Mouse (Mus musculus) forebrain, embryonic 12.5 days (tissue): ENCODE measurements around the gene Gripap1. TPM values are rescaled to one million over a fixed set of nuclear protein-coding genes. Genes with fewer than 3 reads are reported as not detected.
"Not testable (repeated sequence)": the region's sequence is repeated elsewhere in the genome, so short reads cannot be mapped to it uniquely, and the experiment has no call there.

Experiments
- ATAC-seq: fragments of 200-750 bp; cut with Nextera tagmentation; 2 replicates; pipeline ENCODE4 v1.8.0; 2017; ENCODE audit warnings: moderate TSS enrichment; ENCODE audit not compliant: low FRiP score
- H3K27ac ChIP-seq: fragments of 300-500 bp; sonication (generic); 2 replicates; pipeline ENCODE4 v1.5.1; 2016; ENCODE audit warnings: mild to moderate bottlenecking
- H3K27me3 ChIP-seq: fragments of 300-500 bp; sonication (generic); 2 replicates; pipeline ENCODE4 v1.6.1; 2016; ENCODE audit warnings: mild to moderate bottlenecking
- H3K36me3 ChIP-seq: fragments of 300-500 bp; sonication (generic); replicated peaks from 2 replicates; pipeline ENCODE4 v1.6.1; 2016; ENCODE audit warnings: mild to moderate bottlenecking
- H3K4me1 ChIP-seq: fragments of 300-500 bp; sonication (generic); 2 replicates; pipeline ENCODE4 v1.6.1; 2016
- H3K4me2 ChIP-seq: fragments of 300-500 bp; sonication (generic); 2 replicates; pipeline ENCODE4 v1.6.1; 2016; ENCODE audit warnings: mild to moderate bottlenecking, moderate library complexity
- H3K4me3 ChIP-seq: fragments of 300-500 bp; sonication (generic); replicated peaks from 2 replicates; pipeline ENCODE4 v1.5.1; 2016; ENCODE audit warnings: mild to moderate bottlenecking
- H3K9ac ChIP-seq: fragments of 300-500 bp; sonication (generic); 2 replicates; pipeline ENCODE4 v1.6.1; 2016; ENCODE audit warnings: mild to moderate bottlenecking
- H3K9me3 ChIP-seq: fragments of 300-500 bp; sonication (generic); 2 replicates; pipeline ENCODE4 v1.6.1; 2016
- WGBS: fragments of 180-500 bp; shearing (Covaris S2); methylation state at CpG from one replicate; pipeline ENCODE4 v1.1.7; 2016; 5-methylcytosine and 5-hydroxymethylcytosine counted together
- polyA plus RNA-seq: library from polyadenylated mRNA; unstranded; fragments of >200 nt; fragmentation: Nextera tagmentation; extraction: Ambion mirVana; gene quantifications from 2 replicates; pipeline ENCODE4 v1.2.1, GENCODE M21; 2016

Gripap1 gene
- polyA plus RNA-seq, 1 experiment from 2014 or later, result 75.7 TPM

DNA sequence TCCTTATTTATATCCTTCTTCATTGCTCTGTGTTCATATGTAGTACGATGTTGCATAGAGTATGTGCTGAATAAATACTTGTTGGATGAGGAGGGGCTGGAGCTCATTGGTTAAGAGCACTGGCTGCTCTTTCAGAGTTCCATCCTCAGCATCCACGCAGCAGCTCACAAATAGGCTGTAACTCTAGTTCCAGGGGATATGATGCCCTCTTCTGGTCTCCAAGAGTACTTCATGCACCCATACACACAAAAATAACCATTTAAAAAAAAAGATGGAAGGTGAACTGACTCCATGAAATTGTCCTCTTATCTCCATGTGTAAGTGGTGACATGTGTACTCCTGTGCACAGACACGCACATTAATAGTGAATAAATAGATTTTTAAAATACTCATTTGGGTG is 3.8 kb downstream of the Gripap1 start:
- no peaks in the 10 kb centered on the region for H3K27me3 ChIP-seq
- no peaks in the 10 kb centered on the region; the same call in 1 of the 2 replicates for H3K36me3 ChIP-seq
- no peak overlapping the region for H3K4me3 ChIP-seq
- H3K4me1 ChIP-seq, result no peaks in the 10 kb centered on the region
- H3K4me2 ChIP-seq, result no peak overlapping the region
- WGBS, result 51% methylated on average over 3 of the region's 3 CpGs
- ATAC-seq, result no peak
- H3K9ac ChIP-seq, result no peak overlapping the region
- H3K27ac ChIP-seq, result no peak overlapping the region
- no peaks in the 10 kb centered on the region for H3K9me3 ChIP-seq

DNA sequence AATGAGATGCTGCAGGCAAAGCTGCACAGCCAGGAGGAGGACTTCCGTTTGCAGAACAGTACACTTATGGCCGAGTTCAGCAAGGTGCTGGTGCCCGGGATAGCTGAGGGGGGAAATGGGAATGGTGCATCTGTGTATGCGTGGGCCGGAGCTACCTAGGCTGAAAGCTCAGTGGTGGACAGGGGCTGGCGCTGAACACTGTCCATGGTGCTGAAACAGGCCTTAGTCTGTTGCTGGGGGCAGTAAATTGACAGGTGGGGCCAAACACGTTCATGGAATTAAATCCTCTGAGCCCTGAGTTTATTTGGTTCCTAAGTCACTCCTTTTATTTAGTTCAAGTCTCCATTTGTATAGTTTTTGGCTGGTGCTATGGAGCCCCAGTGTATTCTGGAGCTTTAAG is 5.5 kb downstream of the Gripap1 start:
- no peaks in the 10 kb centered on the region for H3K9me3 ChIP-seq
- no peak overlapping the region for H3K4me3 ChIP-seq
- no peaks in the 10 kb centered on the region for H3K27me3 ChIP-seq
- H3K4me1 ChIP-seq, result no peaks in the 10 kb centered on the region
- WGBS, result 38% methylated on average over 7 of the region's 7 CpGs
- ATAC-seq, result no peak
- no peak overlapping the region for H3K9ac ChIP-seq
- H3K36me3 ChIP-seq, result peaks cover 1% of the 10 kb centered on the region
- H3K27ac ChIP-seq, result no peak overlapping the region
- no peak overlapping the region for H3K4me2 ChIP-seq

DNA sequence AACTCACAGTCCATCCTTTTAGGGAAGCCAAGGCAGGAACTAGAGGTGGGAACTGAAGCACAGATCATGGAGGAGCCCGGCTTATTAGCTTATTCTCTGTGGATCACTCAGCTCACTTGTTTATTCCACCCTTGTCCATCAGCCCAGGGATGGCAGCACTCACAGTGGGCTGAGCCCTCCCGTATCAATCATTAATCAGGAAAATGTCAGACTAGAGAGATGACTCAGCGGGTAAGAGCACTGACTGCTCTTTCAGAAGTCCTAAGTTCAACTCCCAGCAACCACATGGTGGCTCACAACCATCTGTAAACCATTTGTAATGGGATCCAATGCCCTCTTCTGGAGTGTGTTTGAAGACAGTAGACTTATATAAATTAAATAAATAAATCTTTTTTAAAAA is 7.8 kb downstream of the Gripap1 start:
- Histone ChIP-seq H3K27ac (no peak overlapping the region), H3K9ac (no peak overlapping the region), H3K4me2 (no peak overlapping the region), H3K4me3 (no peak overlapping the region), H3K27me3 (no peaks in the 10 kb centered on the region), H3K36me3 (peaks cover 14% of the 10 kb centered on the region), H3K9me3 (no peaks in the 10 kb centered on the region), H3K4me1 (no peaks in the 10 kb centered on the region)
- 85% methylated on average over 3 of the region's 3 CpGs for WGBS
- no peak for ATAC-seq

DNA sequence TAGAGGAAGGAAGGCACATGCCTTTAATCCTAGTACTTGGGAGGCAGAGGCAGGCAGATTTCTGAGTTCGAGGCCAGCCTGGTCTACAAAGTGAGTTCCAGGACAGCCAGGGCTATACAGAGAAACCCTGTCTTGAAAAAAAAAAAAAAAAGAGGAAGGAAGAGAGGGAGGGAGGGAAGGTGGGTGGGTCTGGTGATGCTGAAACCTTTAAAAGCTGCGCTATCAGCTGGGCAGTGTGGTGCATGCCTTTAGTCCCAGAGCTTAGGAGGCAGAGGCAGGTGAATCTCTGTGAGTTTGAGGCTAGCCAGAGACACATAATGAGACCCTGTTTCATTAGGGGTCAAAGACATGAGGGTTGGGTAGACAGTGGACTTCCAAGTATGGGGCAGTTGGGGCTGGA is 12.6 kb downstream of the Gripap1 start:
- not testable (repeated sequence) for H3K27me3 ChIP-seq, H3K27ac ChIP-seq, H3K4me3 ChIP-seq, H3K4me1 ChIP-seq, ATAC-seq, H3K9me3 ChIP-seq, H3K4me2 ChIP-seq, H3K9ac ChIP-seq
- H3K36me3 ChIP-seq, result peaks cover 40% of the 10 kb centered on the region
- 91% methylated on average over 2 of the region's 2 CpGs for WGBS

DNA sequence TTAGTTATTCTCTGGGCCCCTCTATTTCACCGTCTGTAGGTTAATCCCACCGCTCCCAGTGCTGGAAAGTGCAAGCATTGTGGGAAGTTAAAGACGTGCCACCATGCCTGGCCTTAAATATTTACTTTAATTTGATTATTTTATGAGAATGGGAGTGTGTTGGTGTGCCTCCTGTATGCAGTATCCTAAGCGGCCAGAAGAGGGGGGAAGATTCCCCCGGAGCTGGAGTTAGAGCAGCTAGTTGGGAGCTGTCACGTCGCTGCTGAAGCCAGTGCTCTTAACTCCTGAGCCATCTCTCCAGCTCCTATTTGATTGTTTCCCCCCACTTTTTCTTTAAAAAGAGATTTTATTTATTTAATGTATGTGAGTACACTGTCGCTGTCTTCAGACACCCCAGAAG is 25.5 kb downstream of the Gripap1 start:
- not testable (repeated sequence) for H3K4me3 ChIP-seq, ATAC-seq, H3K27me3 ChIP-seq, H3K4me2 ChIP-seq, H3K4me1 ChIP-seq, H3K27ac ChIP-seq, H3K9ac ChIP-seq, H3K9me3 ChIP-seq
- H3K36me3 ChIP-seq, result peaks cover 45% of the 10 kb centered on the region
- WGBS, result 54% methylated on average over 8 of the region's 8 CpGs

DNA sequence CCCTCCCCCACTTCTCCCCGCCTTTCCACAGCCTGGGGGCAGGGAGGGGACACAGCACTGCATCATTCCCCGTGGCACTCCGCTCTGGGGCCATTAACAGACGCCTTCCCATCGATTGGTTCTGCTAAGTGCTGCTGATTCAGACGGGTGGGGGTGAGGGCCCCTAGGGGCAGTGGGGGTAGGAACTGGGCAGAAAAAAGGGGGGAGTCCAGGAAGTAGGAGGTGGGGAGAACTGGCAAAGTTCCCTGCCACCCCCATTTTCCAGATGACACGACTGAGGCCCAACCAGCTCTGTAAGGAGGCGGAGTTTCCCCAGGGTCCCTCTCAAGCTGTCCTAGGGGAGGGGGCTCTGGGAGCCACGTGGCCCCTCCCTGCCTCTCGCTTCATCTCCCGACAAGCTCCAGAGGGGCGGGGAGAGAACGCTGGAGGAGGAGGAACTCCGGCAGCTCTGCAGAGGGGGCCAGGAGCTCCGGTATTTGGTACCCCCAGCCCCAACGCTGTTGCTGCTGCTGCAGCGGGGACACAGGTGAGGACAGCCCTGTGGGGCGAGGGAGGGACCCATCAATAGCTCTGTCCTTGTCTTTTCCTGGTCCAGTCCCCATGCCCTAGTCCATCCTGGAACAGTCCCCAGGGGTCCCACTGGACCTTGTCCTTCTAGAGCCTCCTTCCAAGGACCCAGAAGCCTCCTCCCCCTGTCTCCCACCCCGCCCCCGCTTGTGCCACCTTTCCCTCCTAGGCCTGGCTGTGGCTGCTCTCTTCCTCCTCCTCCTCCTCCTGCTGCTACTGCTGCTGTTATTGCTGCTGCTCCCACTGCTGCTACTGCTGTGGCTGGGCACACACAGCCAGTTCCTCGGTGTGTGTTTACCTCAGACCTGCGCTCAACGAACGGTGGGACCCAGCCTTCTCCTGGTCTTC is 32.6 kb downstream of the Gripap1 start, which contains the start of gene Kcnd1:
Gene Kcnd1 (plus strand): TSS at position 425 of the 915 bp plus-strand sequence.
- Histone ChIP-seq H3K4me2 (peak within 1 kb of the TSS; percentile 53), H3K27me3 (no peaks in the 10 kb centered on the region), H3K36me3 (peaks cover 18% of the 10 kb centered on the region), H3K4me1 (no peaks in the 10 kb centered on the region; the same call in 1 of the 2 replicates), H3K9me3 (no peaks in the 10 kb centered on the region), H3K27ac (no peak within 1 kb of the TSS), H3K9ac (peak within 1 kb of the TSS; percentile 36), H3K4me3 (peak within 1 kb of the TSS; percentile 30)
- 20% methylated on average over 24 of the region's 24 CpGs for WGBS
- peak; percentile 63; the same call in 1 of the 2 replicates for ATAC-seq

DNA sequence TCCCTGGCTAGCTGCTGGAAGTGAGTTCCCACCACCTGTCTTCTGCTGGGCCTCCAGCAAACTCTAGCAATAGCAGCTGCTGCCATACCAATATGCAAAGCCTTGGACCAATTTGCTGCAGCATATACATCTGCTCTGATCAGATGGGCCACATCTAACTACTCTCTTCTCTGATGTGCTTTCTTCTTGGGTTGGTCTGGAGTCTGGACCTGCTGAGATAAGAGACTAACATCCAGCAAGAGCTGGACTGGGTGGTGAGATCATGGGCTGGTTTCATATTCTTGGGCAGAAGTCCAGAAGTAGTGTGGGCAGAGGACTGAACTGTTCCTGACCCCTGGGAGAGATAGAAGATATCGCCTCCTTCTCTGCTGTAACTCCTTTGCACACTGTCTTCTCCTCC is 47.6 kb downstream of the Gripap1 start:
- Histone ChIP-seq H3K4me1 (no peaks in the 10 kb centered on the region), H3K4me2 (no peak overlapping the region), H3K9ac (no peak overlapping the region), H3K36me3 (no peaks in the 10 kb centered on the region), H3K4me3 (no peak overlapping the region), H3K9me3 (no peaks in the 10 kb centered on the region), H3K27me3 (no peaks in the 10 kb centered on the region), H3K27ac (no peak overlapping the region)
- WGBS, result 80% methylated on average over 1 of the region's 1 CpGs
- no peak for ATAC-seq

DNA sequence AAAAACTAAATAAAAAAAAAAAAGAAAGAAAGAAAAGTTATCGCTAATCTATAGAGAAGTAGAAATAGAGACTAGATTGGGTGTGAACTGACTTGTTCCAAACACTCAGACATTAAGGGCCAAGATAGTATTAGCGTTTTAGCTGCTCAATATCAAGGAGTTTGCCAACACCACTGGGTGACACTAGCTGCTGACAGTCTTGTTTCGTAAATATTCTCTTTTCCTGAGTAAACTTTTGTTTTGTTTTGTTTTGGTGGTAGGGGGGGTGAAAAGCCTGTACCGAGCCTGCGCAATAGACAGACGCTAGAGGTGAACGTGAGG is 51.2 kb downstream of the Gripap1 start:
- Histone ChIP-seq H3K36me3 (no peaks in the 10 kb centered on the region), H3K4me3 (peak overlapping the region; percentile 82), H3K27ac (no peak overlapping the region), H3K4me2 (peak overlapping the region; percentile 49), H3K9me3 (no peaks in the 10 kb centered on the region), H3K27me3 (no peaks in the 10 kb centered on the region), H3K4me1 (peaks cover 18% of the 10 kb centered on the region), H3K9ac (no peak overlapping the region)
- ATAC-seq, result no peak
- WGBS, result 12% methylated on average over 7 of the region's 7 CpGs

DNA sequence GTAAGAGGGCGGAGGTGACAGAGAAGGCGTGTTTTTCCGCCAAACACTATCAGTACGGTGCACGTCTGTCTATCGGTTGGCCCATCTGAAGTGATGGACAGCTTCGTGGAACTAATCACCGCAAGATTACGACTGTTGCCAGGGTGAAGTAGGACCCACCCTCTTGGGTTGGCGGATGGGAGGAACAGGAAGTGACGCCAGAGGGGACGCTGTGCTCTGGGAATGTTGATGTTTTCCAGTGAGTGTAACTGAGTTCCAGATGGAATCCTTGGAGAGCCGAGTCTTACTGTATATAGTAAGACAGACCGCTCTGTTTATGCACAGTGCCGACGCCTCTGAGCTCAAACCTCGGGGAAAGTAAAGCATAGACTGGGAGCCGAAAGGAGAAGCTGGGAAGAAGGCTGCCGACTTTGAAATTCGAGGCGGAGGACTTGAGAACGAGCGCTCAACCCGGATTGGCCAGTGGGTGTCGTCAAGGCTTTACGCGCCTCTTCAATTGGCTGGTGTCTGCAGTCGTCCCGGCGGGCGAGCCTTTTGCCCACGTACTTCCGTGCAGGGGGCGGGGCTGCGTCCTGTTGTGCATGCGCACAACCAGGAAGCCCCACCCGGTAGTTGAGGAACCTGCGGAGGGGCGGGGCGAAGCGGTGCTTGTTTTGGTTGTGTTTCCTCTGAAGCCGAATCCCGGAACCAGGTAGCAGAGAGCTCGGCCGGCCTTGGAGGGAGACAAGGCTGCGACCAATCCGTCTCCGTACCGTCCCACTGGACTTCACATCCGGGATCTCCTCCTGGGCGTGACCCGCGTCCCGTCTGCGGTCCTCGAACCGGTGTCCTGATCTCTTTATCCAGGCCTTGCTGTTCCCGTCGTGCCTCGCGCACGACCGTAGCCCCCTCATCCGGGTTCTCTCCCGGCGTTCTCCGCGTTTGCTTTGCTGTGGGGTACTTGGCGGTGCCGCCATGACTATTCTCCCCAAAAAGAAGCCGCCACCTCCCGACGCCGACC is 51.9 kb downstream of the Gripap1 start, which contains the start of gene Otud5:
Gene Otud5 (plus strand): TSS at position 202 of the 1,000 bp plus-strand sequence.
- peak within 1 kb of the TSS; percentile 82 for H3K4me3 ChIP-seq
- H3K36me3 ChIP-seq, result no peaks in the 10 kb centered on the region; the same call in 1 of the 2 replicates
- whole genome bisulfite sequencing, result 7% methylated on average over 73 of the region's 74 CpGs
- H3K27ac ChIP-seq, result peak within 1 kb of the TSS; percentile 87
- peak within 1 kb of the TSS; percentile 73 for H3K4me2 ChIP-seq
- H3K4me1 ChIP-seq, result peaks cover 18% of the 10 kb centered on the region
- H3K9me3 ChIP-seq, result no peaks in the 10 kb centered on the region
- H3K27me3 ChIP-seq, result no peaks in the 10 kb centered on the region
- peak; percentile 99 for ATAC-seq
- peak within 1 kb of the TSS; percentile 84 for H3K9ac ChIP-seq

DNA sequence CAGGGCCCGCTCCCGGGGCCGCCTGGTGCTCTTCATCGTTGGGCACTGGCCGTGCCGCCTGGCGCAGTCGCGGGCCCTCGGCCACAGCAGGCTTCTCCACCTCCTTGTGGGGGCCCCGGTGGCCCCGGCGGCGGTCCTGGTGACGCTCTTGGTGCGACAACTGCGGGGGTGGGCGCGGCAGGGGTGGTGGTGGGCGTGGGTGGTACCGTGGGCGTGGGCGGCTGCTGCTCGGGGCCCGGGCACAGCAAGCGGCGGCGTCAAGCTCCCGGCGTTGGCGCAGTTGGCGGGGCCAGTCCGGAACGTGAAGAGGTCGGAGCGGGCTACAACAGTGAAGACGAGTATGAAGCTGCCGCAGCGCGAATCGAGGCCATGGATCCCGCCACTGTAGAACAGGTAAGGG is 52.8 kb downstream of the Gripap1 start:
- Histone ChIP-seq H3K36me3 (no peaks in the 10 kb centered on the region; the same call in 1 of the 2 replicates), H3K27me3 (no peaks in the 10 kb centered on the region), H3K27ac (peak overlapping the region; percentile 87), H3K4me1 (peaks cover 18% of the 10 kb centered on the region), H3K9ac (peak overlapping the region; percentile 84), H3K4me3 (peak overlapping the region; percentile 82), H3K9me3 (no peaks in the 10 kb centered on the region), H3K4me2 (peak overlapping the region; percentile 73)
- ATAC-seq, result no peak
- WGBS, result 10% methylated on average over 41 of the region's 42 CpGs

DNA sequence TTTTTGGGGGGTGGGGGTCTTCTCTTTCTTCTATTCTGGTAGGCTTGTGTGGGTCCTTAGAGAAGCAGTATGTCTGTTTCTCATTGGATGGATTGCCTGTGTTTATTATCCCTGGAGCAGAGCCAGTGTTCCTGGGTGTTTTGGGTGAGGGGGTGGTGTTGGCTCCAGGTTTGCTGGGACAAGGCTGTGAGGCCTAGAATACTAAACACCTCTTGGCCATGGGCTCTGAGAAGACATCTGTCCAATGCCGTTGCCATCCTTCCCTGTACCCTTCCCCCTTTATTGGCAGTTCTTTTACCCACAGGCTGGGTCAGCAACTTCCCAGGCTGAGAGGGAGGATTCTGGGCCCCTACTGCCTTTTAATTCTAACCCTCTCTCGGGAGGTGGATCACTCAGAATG is 58.3 kb downstream of the Gripap1 start:
- Histone ChIP-seq H3K4me2 (no peak overlapping the region), H3K9ac (no peak overlapping the region), H3K27me3 (no peaks in the 10 kb centered on the region), H3K4me3 (no peak overlapping the region), H3K9me3 (no peaks in the 10 kb centered on the region), H3K36me3 (no peaks in the 10 kb centered on the region; the same call in none of the 2 replicates), H3K27ac (no peak overlapping the region), H3K4me1 (peaks cover 15% of the 10 kb centered on the region)
- ATAC-seq, result no peak
- WGBS, result 80% methylated on average over 2 of the region's 2 CpGs

DNA sequence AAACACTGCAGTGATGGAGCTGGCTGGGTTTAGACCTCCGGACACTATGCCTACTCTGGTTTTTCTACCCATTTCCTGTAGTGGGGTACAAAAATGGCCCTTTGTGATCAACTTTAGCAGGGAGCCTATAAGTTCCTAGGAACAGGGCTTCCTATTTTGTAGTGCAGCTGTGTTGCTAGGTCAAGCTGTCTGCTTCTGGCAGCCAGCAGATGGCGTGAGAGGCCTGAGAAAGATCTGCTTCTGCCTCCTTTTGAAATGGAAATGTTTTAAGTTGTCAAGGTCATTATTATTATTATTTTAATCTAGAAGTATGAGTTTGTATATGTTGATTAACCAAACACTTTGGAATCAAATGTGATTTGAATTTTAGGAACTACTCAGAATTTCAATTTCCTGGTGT is 65.0 kb downstream of the Gripap1 start:
- Histone ChIP-seq H3K36me3 (peaks cover 7% of the 10 kb centered on the region; the same call in 1 of the 2 replicates), H3K9me3 (no peaks in the 10 kb centered on the region), H3K4me3 (no peak overlapping the region), H3K27me3 (no peaks in the 10 kb centered on the region), H3K4me1 (no peaks in the 10 kb centered on the region), H3K9ac (no peak overlapping the region), H3K27ac (no peak overlapping the region), H3K4me2 (no peak overlapping the region)
- no peak for ATAC-seq
- 54% methylated on average over 2 of the region's 2 CpGs for WGBS
